Mouse (Mus musculus) neural tube, embryonic 11.5 days (tissue): Measurements from ENCODE around the gene Snrnp200. TPM values are rescaled to one million over a fixed set of nuclear protein-coding genes. Genes with fewer than 3 reads are reported as not detected.

Experiments
- ATAC-seq: fragments of 200-750 bp; cut with Nextera tagmentation; 2 replicates; pipeline ENCODE4 v1.8.0; 2017; ENCODE audit warnings: moderate number of reproducible peaks, mild to moderate bottlenecking, moderate TSS enrichment, moderate library complexity; ENCODE audit not compliant: insufficient read depth, low FRiP score, low TSS enrichment
- DNase-seq: peaks from one replicate; pipeline ENCODE4 v3.0.0-alpha.2; 2015; ENCODE audit warnings: low spot score
- H3K27ac ChIP-seq: fragments of 300-500 bp; sonication (generic); 2 replicates; pipeline ENCODE4 v1.5.1; 2014; ENCODE audit warnings: low read depth, mild to moderate bottlenecking, low read length
- H3K27me3 ChIP-seq: fragments of 300-500 bp; sonication (generic); 2 replicates; pipeline ENCODE4 v1.6.1; 2014; ENCODE audit warnings: mild to moderate bottlenecking, low read length, mixed read lengths; ENCODE audit not compliant: control insufficient read depth, insufficient read depth
- H3K36me3 ChIP-seq: fragments of 300-500 bp; sonication (generic); 2 replicates; pipeline ENCODE4 v1.6.1; 2014; ENCODE audit warnings: mild to moderate bottlenecking, low read length, moderate library complexity, mixed read lengths; ENCODE audit not compliant: control insufficient read depth, insufficient read depth
- H3K4me1 ChIP-seq: fragments of 300-500 bp; sonication (generic); 2 replicates; pipeline ENCODE4 v1.6.1; 2014; ENCODE audit warnings: low read length, mixed read lengths; ENCODE audit not compliant: control insufficient read depth, insufficient read depth
- H3K4me2 ChIP-seq: fragments of 300-500 bp; sonication (generic); 2 replicates; pipeline ENCODE4 v1.6.1; 2014; ENCODE audit warnings: low read depth, mild to moderate bottlenecking, moderate library complexity
- H3K4me3 ChIP-seq: fragments of 300-500 bp; sonication (generic); 2 replicates; pipeline ENCODE4 v1.5.1; 2014; ENCODE audit warnings: low read depth, low read length
- H3K9ac ChIP-seq: fragments of 300-500 bp; sonication (generic); 2 replicates; pipeline ENCODE4 v1.6.1; 2014; ENCODE audit warnings: mild to moderate bottlenecking, low read length
- H3K9me3 ChIP-seq: fragments of 300-500 bp; sonication (generic); 2 replicates; pipeline ENCODE4 v1.6.1; 2016; ENCODE audit warnings: low read length; ENCODE audit not compliant: control insufficient read depth
- WGBS: fragments of 180-500 bp; shearing (Covaris S2); extraction: QIAGEN DNeasy Blood & Tissue Kit; methylation state at CpG from one replicate; pipeline ENCODE4 v1.1.7; 2014; 5-methylcytosine and 5-hydroxymethylcytosine counted together
- polyA plus RNA-seq: library from polyadenylated mRNA; unstranded; fragments of >200 nt; fragmentation: Nextera tagmentation; extraction: Ambion mirVana; gene quantifications from 2 replicates; pipeline ENCODE4 v1.2.1, GENCODE M21; 2014

Snrnp200 gene
- polyA plus RNA-seq, 1 experiment from 2014 or later: 110 TPM

DNA sequence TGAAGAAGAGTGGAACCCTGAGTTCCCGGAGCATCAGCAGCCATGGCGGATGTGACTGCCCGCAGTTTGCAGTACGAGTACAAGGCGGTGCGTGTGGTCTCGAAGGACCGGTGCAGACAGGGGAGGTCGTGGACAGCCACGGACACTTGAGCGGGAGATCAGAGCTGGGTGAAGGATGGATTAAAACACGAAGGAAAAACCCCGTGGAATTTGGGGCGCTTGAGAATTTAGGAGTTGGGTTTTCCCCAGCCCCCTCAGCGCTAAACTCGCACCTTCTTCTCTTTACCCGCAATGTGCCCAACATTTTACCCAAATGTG, 225 bp downstream of the Snrnp200 start:
- WGBS: under 1% methylated on average over 17 of the region's 17 CpGs
- DNase-seq (no peak), ATAC-seq (peak; percentile 76)
- no peak overlapping the region for H3K27ac ChIP-seq
- H3K4me2 ChIP-seq: peak overlapping the region; percentile 72
- peaks cover 7% of the 10 kb centered on the region; the same call in 1 of the 2 replicates for H3K4me1 ChIP-seq
- peaks cover 13% of the 10 kb centered on the region for H3K36me3 ChIP-seq
- H3K4me3 ChIP-seq: peak overlapping the region; percentile 56
- no peaks in the 10 kb centered on the region for H3K9me3 ChIP-seq
- no peaks in the 10 kb centered on the region for H3K27me3 ChIP-seq
- peak overlapping the region; percentile 68 for H3K9ac ChIP-seq

DNA sequence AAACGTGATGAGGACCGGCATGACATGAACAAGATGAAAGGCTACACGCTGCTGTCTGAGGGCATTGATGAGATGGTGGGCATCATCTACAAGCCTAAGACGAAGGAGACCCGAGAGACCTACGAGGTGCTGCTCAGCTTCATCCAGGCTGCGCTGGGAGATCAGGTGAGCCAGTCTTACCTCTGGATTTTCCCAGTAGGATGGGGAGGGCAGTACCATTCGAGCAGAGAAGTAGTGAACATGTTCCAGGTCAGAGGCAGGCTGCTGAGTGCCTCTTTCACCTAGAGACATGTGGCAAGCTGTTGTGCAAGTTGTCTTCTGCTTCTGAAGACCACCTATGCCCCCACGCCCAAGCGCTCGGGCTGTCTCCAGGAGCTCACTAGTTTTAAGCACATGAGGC, 2.5 kb downstream of the Snrnp200 start:
- no peak for ATAC-seq
- Histone ChIP-seq H3K27ac (no peak overlapping the region), H3K4me2 (no peak overlapping the region), H3K27me3 (no peaks in the 10 kb centered on the region), H3K4me3 (no peak overlapping the region), H3K9ac (no peak overlapping the region), H3K9me3 (no peaks in the 10 kb centered on the region), H3K4me1 (peaks cover 7% of the 10 kb centered on the region; the same call in 1 of the 2 replicates), H3K36me3 (peaks cover 16% of the 10 kb centered on the region)
- WGBS: 94% methylated on average over 11 of the region's 11 CpGs
- no peak for DNase-seq

DNA sequence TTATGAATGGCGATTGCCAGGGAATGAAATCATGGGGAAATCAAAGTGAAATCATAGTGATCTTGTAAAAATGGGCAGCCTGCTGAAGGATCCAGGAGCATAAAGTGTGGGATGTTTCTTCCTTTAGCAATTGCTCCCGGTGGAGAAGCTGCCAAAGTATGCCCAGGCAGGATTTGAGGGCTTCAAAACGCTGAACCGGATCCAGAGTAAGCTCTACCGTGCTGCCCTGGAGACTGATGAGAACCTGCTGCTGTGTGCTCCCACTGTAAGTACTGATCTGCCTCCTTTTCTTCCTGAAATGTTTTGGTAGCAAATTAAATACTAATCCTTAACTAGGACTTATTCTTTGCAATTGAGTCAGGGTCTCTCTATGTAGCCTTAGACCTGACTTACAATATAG, 9.6 kb downstream of the Snrnp200 start:
- Histone ChIP-seq H3K4me3 (no peak overlapping the region), H3K4me2 (no peak overlapping the region), H3K4me1 (no peaks in the 10 kb centered on the region), H3K27ac (no peak overlapping the region), H3K27me3 (no peaks in the 10 kb centered on the region), H3K36me3 (peaks cover 41% of the 10 kb centered on the region), H3K9me3 (no peaks in the 10 kb centered on the region), H3K9ac (no peak overlapping the region)
- DNase-seq: no peak
- no peak for ATAC-seq
- 96% methylated on average over 5 of the region's 5 CpGs for WGBS

DNA sequence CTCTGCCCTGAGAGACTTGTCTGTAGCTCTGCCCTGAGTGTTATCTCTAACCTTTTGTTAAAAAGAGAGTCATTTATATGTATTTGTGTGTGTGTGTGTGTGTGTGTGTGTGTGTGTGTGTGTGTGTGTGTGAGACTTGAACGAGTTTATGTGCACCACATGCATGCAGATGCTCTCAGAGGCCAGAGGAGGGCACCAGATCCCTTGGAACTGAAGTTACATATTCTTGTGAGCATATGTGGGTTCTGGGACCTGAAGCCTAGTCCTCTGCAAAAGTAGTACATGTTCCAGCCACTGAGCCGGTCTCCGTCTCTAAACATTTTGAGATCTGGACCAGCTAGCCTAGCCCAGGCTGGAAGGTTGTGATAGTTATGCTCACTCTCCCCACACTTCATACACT, 17.1 kb downstream of the Snrnp200 start:
- DNase-seq (no peak), ATAC-seq (no peak)
- WGBS: 96% methylated on average over 3 of the region's 3 CpGs
- H3K36me3 ChIP-seq: peaks cover 56% of the 10 kb centered on the region
- no peak overlapping the region for H3K4me3 ChIP-seq
- H3K27ac ChIP-seq: no peak overlapping the region
- H3K9ac ChIP-seq: no peak overlapping the region
- no peaks in the 10 kb centered on the region for H3K9me3 ChIP-seq
- H3K4me1 ChIP-seq: no peaks in the 10 kb centered on the region
- no peaks in the 10 kb centered on the region for H3K27me3 ChIP-seq
- no peak overlapping the region for H3K4me2 ChIP-seq

DNA sequence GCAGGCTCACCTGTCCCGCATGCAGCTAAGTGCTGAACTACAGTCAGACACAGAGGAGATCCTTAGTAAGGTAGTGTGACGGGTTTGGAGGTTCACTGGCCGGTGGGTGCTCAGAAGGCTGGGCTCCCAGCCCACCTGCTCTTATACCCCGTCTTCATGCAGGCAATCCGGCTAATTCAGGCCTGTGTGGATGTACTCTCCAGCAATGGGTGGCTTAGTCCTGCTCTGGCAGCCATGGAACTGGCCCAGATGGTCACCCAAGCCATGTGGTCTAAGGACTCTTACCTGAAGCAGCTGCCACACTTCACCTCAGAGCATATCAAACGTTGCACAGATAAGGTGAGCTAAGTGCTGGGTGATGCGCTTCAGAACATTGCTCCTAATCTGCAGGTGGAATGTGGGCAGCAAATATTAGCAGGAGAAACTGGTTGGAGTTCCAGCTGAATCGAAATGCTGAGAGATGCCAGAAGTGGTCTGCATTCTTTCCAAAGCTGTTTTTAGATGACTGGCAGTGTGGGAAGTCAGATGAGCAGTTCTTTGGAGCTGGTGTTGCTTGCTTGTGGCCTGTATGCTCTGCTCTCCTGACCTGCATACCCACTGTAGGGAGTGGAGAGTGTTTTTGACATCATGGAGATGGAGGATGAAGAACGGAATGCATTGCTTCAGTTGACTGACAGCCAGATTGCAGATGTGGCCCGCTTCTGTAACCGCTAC, 29.9 kb downstream of the Snrnp200 start:
- ATAC-seq (no peak), DNase-seq (no peak)
- Histone ChIP-seq H3K36me3 (peaks cover 38% of the 10 kb centered on the region), H3K9me3 (no peaks in the 10 kb centered on the region), H3K4me1 (no peaks in the 10 kb centered on the region), H3K4me2 (no peak overlapping the region), H3K9ac (no peak overlapping the region), H3K27me3 (no peaks in the 10 kb centered on the region), H3K4me3 (no peak overlapping the region), H3K27ac (no peak overlapping the region)
- WGBS: 95% methylated on average over 11 of the region's 11 CpGs

DNA sequence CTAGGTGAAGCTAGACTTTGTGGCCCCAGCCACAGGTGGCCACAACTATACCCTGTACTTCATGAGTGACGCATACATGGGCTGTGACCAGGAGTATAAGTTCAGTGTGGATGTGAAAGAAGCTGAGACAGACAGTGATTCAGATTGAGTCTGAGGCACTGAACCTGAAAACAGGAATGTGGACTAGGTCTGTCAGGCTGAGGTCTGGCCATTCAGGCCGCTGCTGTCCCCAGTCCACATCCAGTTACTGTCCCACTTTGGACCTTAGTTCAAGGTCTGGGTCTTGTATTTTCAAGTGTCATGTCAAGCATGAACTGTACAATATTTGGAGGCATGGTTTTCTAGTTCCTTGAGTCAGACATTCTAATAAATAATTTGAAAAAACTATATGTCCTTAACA, 31.9 kb downstream of the Snrnp200 start:
- H3K27me3 ChIP-seq: no peaks in the 10 kb centered on the region
- H3K9me3 ChIP-seq: no peaks in the 10 kb centered on the region
- ATAC-seq (no peak), DNase-seq (no peak)
- no peak overlapping the region for H3K27ac ChIP-seq
- H3K36me3 ChIP-seq: peaks cover 33% of the 10 kb centered on the region
- no peaks in the 10 kb centered on the region for H3K4me1 ChIP-seq
- H3K4me3 ChIP-seq: no peak overlapping the region
- no peak overlapping the region for H3K4me2 ChIP-seq
- H3K9ac ChIP-seq: no peak overlapping the region
- 100% methylated on average over 2 of the region's 2 CpGs for WGBS

DNA sequence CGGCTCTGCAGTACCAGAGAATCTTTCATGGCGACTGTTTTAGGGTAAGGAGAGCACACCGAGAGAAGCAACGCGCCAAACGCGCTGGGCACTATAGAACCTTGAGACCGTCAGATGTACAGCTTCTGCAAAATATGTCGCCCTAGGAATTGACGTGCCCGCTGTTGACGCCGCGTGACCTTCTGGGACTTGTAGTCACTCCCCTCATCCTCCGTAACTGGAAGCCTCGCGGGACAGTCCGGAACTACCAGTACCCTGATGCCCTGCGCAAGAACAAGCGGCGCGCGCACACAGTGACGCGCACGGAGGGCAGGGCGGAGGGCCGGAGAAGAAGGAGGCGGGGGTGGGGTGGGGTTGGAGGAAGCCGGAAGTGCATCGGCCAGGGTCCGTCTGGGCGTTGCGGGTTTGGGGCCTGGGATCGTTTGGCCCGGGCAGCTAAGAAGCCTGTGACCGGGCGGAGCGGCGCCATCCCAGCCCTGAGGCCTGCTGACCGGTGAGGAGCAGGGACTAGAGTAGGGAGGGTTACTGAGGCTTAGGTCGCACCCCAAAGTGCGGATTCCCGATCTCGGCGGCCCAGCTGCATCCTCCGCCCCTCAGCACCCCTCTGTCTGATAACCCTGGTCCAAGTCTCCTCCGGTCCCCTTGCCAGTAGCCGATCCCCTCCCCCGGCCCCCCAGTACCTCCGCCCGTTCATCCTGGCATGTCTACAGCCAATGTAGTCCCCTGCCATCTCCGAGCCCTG, 39.6 kb downstream of the Snrnp200 start, which contains the start of the genes Ciao1 and Tmem127:
Ciao1 (minus strand) TSS at position 225 of the 742 bp plus-strand sequence.
Tmem127 (plus strand) TSS at position 317 of the 742 bp plus-strand sequence.
- H3K36me3 ChIP-seq: peaks cover 8% of the 10 kb centered on the region; the same call in 1 of the 2 replicates
- peak within 1 kb of the TSS; percentile 80 for H3K9ac ChIP-seq
- H3K4me2 ChIP-seq: peak within 1 kb of the TSS; percentile 99
- no peaks in the 10 kb centered on the region for H3K27me3 ChIP-seq
- peak within 1 kb of the TSS; percentile 53; the same call in 1 of the 2 replicates for H3K27ac ChIP-seq
- WGBS: under 1% methylated on average over 53 of the region's 53 CpGs
- ATAC-seq: peak; percentile 98
- H3K4me1 ChIP-seq: 0 out of 2 replicates have a peak, but pooled peaks cover 15% of the 10 kb centered on the region
- H3K9me3 ChIP-seq: no peaks in the 10 kb centered on the region
- DNase-seq: peak; percentile 100
- H3K4me3 ChIP-seq: peak within 1 kb of the TSS; percentile 74

DNA sequence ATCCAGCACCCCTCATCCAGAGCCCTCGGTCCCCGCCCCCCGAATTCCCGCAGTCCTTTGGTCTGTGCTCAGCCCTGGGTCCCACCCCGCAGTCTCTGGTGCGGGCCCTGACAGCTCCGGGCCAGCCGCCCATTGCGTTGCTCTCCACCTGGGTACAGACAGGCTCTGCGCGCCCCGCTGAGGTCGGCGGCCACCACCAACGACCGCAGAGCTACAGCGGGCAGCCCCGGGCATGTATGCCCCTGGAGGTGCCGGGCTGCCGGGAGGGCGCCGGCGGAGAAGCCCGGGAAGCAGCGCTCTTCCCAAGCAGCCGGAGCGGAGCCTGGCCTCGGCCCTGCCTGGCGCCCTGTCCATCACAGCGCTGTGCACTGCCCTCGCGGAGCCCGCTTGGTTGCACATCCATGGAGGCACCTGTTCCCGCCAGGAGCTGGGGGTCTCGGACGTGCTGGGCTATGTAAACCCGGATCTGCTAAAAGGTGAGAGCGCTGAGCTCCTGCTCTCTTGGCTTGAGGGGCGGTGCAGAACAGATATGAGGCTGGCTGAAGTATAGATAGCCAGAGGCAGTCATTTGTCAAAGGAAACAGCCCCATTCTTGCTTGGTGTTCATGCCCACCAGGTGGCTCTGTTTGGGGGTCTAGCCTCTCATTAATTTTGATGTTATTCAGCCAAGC, 40.3 kb downstream of the Snrnp200 start:
- ATAC-seq: peak; percentile 64
- peak overlapping the region; percentile 99 for H3K4me2 ChIP-seq
- H3K4me1 ChIP-seq: 0 out of 2 replicates have a peak, but pooled peaks cover 15% of the 10 kb centered on the region
- H3K27ac ChIP-seq: peak overlapping the region; percentile 0; the same call in 1 of the 2 replicates
- H3K27me3 ChIP-seq: no peaks in the 10 kb centered on the region
- peak overlapping the region; percentile 74 for H3K4me3 ChIP-seq
- H3K36me3 ChIP-seq: peaks cover 8% of the 10 kb centered on the region; the same call in 1 of the 2 replicates
- no peaks in the 10 kb centered on the region for H3K9me3 ChIP-seq
- H3K9ac ChIP-seq: peak overlapping the region; percentile 76
- 1% methylated on average over 39 of the region's 39 CpGs for WGBS
- DNase-seq: peak; percentile 37
